Mouse (Mus musculus) midbrain, embryonic 14.5 days (tissue): Measurements from ENCODE around the gene Olfr1002. TPM values are rescaled to one million over a fixed set of nuclear protein-coding genes. Genes with fewer than 3 reads are reported as not detected.
"Not testable (repeated sequence)": the region's sequence is repeated elsewhere in the genome, so short reads cannot be mapped to it uniquely, and the experiment has no call there.

Experiments
- ATAC-seq: fragments of 200-750 bp; cut with Nextera tagmentation; 2 replicates; pipeline ENCODE4 v1.8.0; 2017; ENCODE audit warnings: moderate number of reproducible peaks, moderate library complexity; ENCODE audit not compliant: low FRiP score, low TSS enrichment
- DNase-seq: peaks from one replicate; pipeline ENCODE4 v3.0.0-alpha.2; 2015
- H3K27ac ChIP-seq: fragments of 300-500 bp; sonication (generic); replicated peaks from 2 replicates; pipeline ENCODE4 v1.5.1; 2014; ENCODE audit warnings: mild to moderate bottlenecking, low read depth, low read length, moderate library complexity
- H3K27me3 ChIP-seq: fragments of 300-500 bp; sonication (generic); 2 replicates; pipeline ENCODE4 v1.6.1; 2014; ENCODE audit warnings: low read length, control low read depth, mixed read lengths; ENCODE audit not compliant: control insufficient read depth, insufficient read depth
- H3K36me3 ChIP-seq: fragments of 300-500 bp; sonication (generic); 2 replicates; pipeline ENCODE4 v1.6.1; 2014; ENCODE audit warnings: low read length, control low read depth; ENCODE audit not compliant: control insufficient read depth, insufficient read depth
- H3K4me1 ChIP-seq: fragments of 300-500 bp; sonication (generic); 2 replicates; pipeline ENCODE4 v1.6.1; 2014; ENCODE audit warnings: mild to moderate bottlenecking, antibody characterized with exemption, low read length, control low read depth; ENCODE audit not compliant: control insufficient read depth, insufficient read depth
- H3K4me2 ChIP-seq: fragments of 300-500 bp; sonication (generic); 2 replicates; pipeline ENCODE4 v1.6.1; 2014; ENCODE audit warnings: mild to moderate bottlenecking, low read length, moderate library complexity
- H3K4me3 ChIP-seq: fragments of 300-500 bp; sonication (generic); replicated peaks from 2 replicates; pipeline ENCODE4 v1.5.1; 2014; ENCODE audit warnings: low read depth, low read length
- H3K9ac ChIP-seq: fragments of 300-500 bp; sonication (generic); replicated peaks from 2 replicates; pipeline ENCODE4 v1.6.1; 2014; ENCODE audit warnings: mild to moderate bottlenecking, low read length, moderate library complexity
- H3K9me3 ChIP-seq: fragments of 300-500 bp; sonication (generic); 2 replicates; pipeline ENCODE4 v1.6.1; 2016; ENCODE audit warnings: low read length, control low read depth, mixed read lengths; ENCODE audit not compliant: control insufficient read depth
- WGBS: fragments of 180-500 bp; shearing (Covaris S2); extraction: QIAGEN DNeasy Blood & Tissue Kit; methylation state at CpG from one replicate; pipeline ENCODE4 v1.1.7; 2014; 5-methylcytosine and 5-hydroxymethylcytosine counted together
- polyA plus RNA-seq: library from polyadenylated mRNA; unstranded; fragments of >200 nt; fragmentation: Nextera tagmentation; extraction: Ambion mirVana; gene quantifications from 2 replicates; pipeline ENCODE4 v1.2.1, GENCODE M21; 2014

Gene Olfr1002
- not detected in 2 replicates for polyA plus RNA-seq

GRCm38 (mm10) chr2:85650604-85651003 lies at the start of gene Olfr1002:
TSS of gene Olfr1002 (minus strand) at chr2:85650704.
- DNase-seq (no peak), ATAC-seq (no peak)
- no peak within 1 kb of the TSS for H3K4me2 ChIP-seq
- no peak within 1 kb of the TSS for H3K9ac ChIP-seq
- no peaks in the 10 kb centered on the region for H3K36me3 ChIP-seq
- no peak within 1 kb of the TSS for H3K4me3 ChIP-seq
- no peaks in the 10 kb centered on the region for H3K27me3 ChIP-seq
- H3K27ac ChIP-seq = no peak within 1 kb of the TSS
- no peaks in the 10 kb centered on the region for H3K9me3 ChIP-seq
- no peaks in the 10 kb centered on the region for H3K4me1 ChIP-seq
- WGBS = 95% methylated on average over 1 of the region's 1 CpGs

GRCm38 (mm10) chr2:85689131-85689530 lies 38.6 kb upstream of the Olfr1002 start, which contains the start of gene Olfr1008:
TSS of gene Olfr1008 (plus strand) at chr2:85689431.
- Histone ChIP-seq H3K4me3 (no peak within 1 kb of the TSS), H3K9me3 (no peaks in the 10 kb centered on the region), H3K4me1 (no peaks in the 10 kb centered on the region), H3K27ac (no peak within 1 kb of the TSS), H3K4me2 (no peak within 1 kb of the TSS), H3K9ac (no peak within 1 kb of the TSS), H3K36me3 (no peaks in the 10 kb centered on the region), H3K27me3 (no peaks in the 10 kb centered on the region)
- no peak for ATAC-seq
- no peak for DNase-seq

- ATAC-seq = no peak
- H3K36me3 ChIP-seq = no peaks in the 10 kb centered on the region
- H3K4me2 ChIP-seq = no peak within 1 kb of the TSS
- no peaks in the 10 kb centered on the region for H3K27me3 ChIP-seq
- H3K4me1 ChIP-seq = no peaks in the 10 kb centered on the region
- no peak within 1 kb of the TSS for H3K4me3 ChIP-seq
- no peak within 1 kb of the TSS for H3K27ac ChIP-seq
- no peak within 1 kb of the TSS for H3K9ac ChIP-seq
- H3K9me3 ChIP-seq = no peaks in the 10 kb centered on the region
- DNase-seq = no peak
Observed at GRCm38 (mm10) chr2:85678667-85679066, 28.2 kb upstream of the Olfr1002 start, which contains the start of gene Olfr1006. TSS of gene Olfr1006 (minus strand) at chr2:85678767.

GRCm38 (mm10) chr2:85664355-85664754 lies 13.9 kb upstream of the Olfr1002 start, which contains the start of gene Olfr154:
TSS of gene Olfr154 (minus strand) at chr2:85664455.
- ATAC-seq, DNase-seq, H3K27me3 ChIP-seq, H3K4me2 ChIP-seq, H3K9me3 ChIP-seq, H3K27ac ChIP-seq, H3K9ac ChIP-seq, H3K36me3 ChIP-seq, H3K4me3 ChIP-seq, H3K4me1 ChIP-seq: not testable (repeated sequence)

GRCm38 (mm10) chr2:85611803-85612202 lies 38.7 kb downstream of the Olfr1002 start, which contains the start of gene Olfr1000:
TSS of gene Olfr1000 (minus strand) at chr2:85611903.
- no peak within 1 kb of the TSS for H3K4me3 ChIP-seq
- DNase-seq (no peak), ATAC-seq (no peak)
- H3K9me3 ChIP-seq = no peaks in the 10 kb centered on the region
- no peaks in the 10 kb centered on the region for H3K36me3 ChIP-seq
- no peak within 1 kb of the TSS for H3K27ac ChIP-seq
- no peak within 1 kb of the TSS for H3K9ac ChIP-seq
- WGBS = 75% methylated on average over 1 of the region's 1 CpGs
- H3K27me3 ChIP-seq = no peaks in the 10 kb centered on the region
- no peak within 1 kb of the TSS for H3K4me2 ChIP-seq
- H3K4me1 ChIP-seq = no peaks in the 10 kb centered on the region

Other genes starting within 250 kb of the Olfr1002 start
- gene Olfr992, start 241.2 kb downstream of the Olfr1002 start, polyA plus RNA-seq = not detected in 2 replicates
- not detected in 2 replicates for gene Olfr993, start 235.8 kb downstream of the Olfr1002 start, polyA plus RNA-seq
- not detected in 2 replicates for gene Olfr994, start 214.3 kb downstream of the Olfr1002 start, polyA plus RNA-seq
- not detected in 2 replicates for gene Olfr995, start 207.1 kb downstream of the Olfr1002 start, polyA plus RNA-seq
- gene 4833423E24Rik, start 131.7 kb downstream of the Olfr1002 start, polyA plus RNA-seq = 0.12 TPM in 2 replicates
- gene Olfr996, start 71.5 kb downstream of the Olfr1002 start, polyA plus RNA-seq = not detected in 2 replicates
- not detected in 2 replicates for gene Olfr998, start 61.8 kb downstream of the Olfr1002 start, polyA plus RNA-seq
- gene Olfr1000, start 38.8 kb downstream of the Olfr1002 start, polyA plus RNA-seq = not detected in 2 replicates
- gene Olfr154, start 13.8 kb upstream of the Olfr1002 start, polyA plus RNA-seq = not detected in 2 replicates
- gene Olfr1006, start 28.1 kb upstream of the Olfr1002 start, polyA plus RNA-seq = not detected in 2 replicates
- not detected in 2 replicates for gene Olfr1008, start 38.7 kb upstream of the Olfr1002 start, polyA plus RNA-seq
- not detected in 2 replicates for gene Olfr1009, start 64.7 kb upstream of the Olfr1002 start, polyA plus RNA-seq
- not detected in 2 replicates for gene Olfr1012, start 112.1 kb upstream of the Olfr1002 start, polyA plus RNA-seq
- gene Olfr1013, start 116.4 kb upstream of the Olfr1002 start, polyA plus RNA-seq = not detected in 2 replicates
- not detected in 2 replicates for gene Olfr1014, start 122.0 kb upstream of the Olfr1002 start, polyA plus RNA-seq
- gene Olfr1015, start 131.3 kb upstream of the Olfr1002 start, polyA plus RNA-seq = not detected in 2 replicates
- gene Olfr1016, start 151.8 kb upstream of the Olfr1002 start, polyA plus RNA-seq = not detected in 2 replicates
- not detected in 2 replicates for gene Olfr1018, start 167.8 kb upstream of the Olfr1002 start, polyA plus RNA-seq
- not detected in 2 replicates for gene Olfr1019, start 194.8 kb upstream of the Olfr1002 start, polyA plus RNA-seq
- not detected in 2 replicates for gene Olfr1020, start 196.3 kb upstream of the Olfr1002 start, polyA plus RNA-seq
- not detected in 2 replicates for gene Olfr1022, start 217.9 kb upstream of the Olfr1002 start, polyA plus RNA-seq
- not detected in 2 replicates for gene Olfr1023, start 234.9 kb upstream of the Olfr1002 start, polyA plus RNA-seq